In genomic region chr14:60737202-60737611, GRCm38 (mm10) we compare ENCODE assay signal across 8 mouse cellular contexts. TPM values are rescaled to one million over a fixed set of nuclear protein-coding genes. Genes with fewer than 3 reads are reported as not detected.
DNase-seq lines count a peak whose midpoint lies in the region; ATAC-seq and TF ChIP-seq lines count a peak whose summit lies in the region.

No protein-coding gene starts in this region.

- no peak overlapping the region for H3K9ac ChIP-seq in hindbrain, embryonic 15.5 days

- H3K36me3 ChIP-seq in hindbrain, embryonic 15.5 days, result no peaks in the 10 kb centered on the region

- H3K4me1 ChIP-seq in bone marrow, adult 2 months (ENCODE audit: control insufficient read depth, insufficient read depth, low read length), result peaks cover 18% of the 10 kb centered on the region
- peaks cover 62% of the 10 kb centered on the region for H3K4me1 ChIP-seq in hindbrain, embryonic 15.5 days (replicated peaks)

- WGBS in bone marrow, adult 2 months, result 9% methylated on average over 7 of the region's 7 CpGs
- 20% methylated on average over 7 of the region's 7 CpGs for WGBS in hindbrain, embryonic 15.5 days

- no peak for ATAC-seq in hindbrain, embryonic 15.5 days (ENCODE audit: low FRiP score, low read depth)
- ATAC-seq in erythroblast, adult 5-6 weeks (replicated peaks; ENCODE audit: low FRiP score, poor library complexity, severe bottlenecking), result no peak

- no peak for DNase-seq in left cerebral cortex, adult 2 months (ENCODE audit: extremely low spot score in 1 of 2, low spot score in 2 of 2)
- no peak for DNase-seq in left cerebral cortex, postnatal 25 days (ENCODE audit: low spot score in 2 of 2)
- DNase-seq in naive thymus-derived CD4-positive, alpha-beta T cell, adult 2 months (ENCODE audit: low read depth), result peak; percentile 72
- no peak for DNase-seq in gastrocnemius, postnatal 36 days
- no peak for DNase-seq in kidney, adult 8-10 months

- intact Hi-C loops in left cerebral cortex, adult 2 months (cut with DNase I), result no loop called here
- intact Hi-C loops in left cerebral cortex, postnatal 25 days (cut with DNase I), result no loop called here
- intact Hi-C loops in gastrocnemius, postnatal 36 days (cut with DNase I), result no loop called here

- no peak overlapping the region for H3K4me2 ChIP-seq in hindbrain, embryonic 15.5 days

- no peaks in the 10 kb centered on the region for H3K27me3 ChIP-seq in hindbrain, embryonic 15.5 days

- no peaks in the 10 kb centered on the region for H3K9me3 ChIP-seq in hindbrain, embryonic 15.5 days

- no peak overlapping the region for H3K4me3 ChIP-seq in left cerebral cortex, adult 2 months
- peak overlapping the region; percentile 10 for H3K4me3 ChIP-seq in bone marrow, adult 2 months (replicated peaks; ENCODE audit: control insufficient read depth, low read depth, low read length)
- H3K4me3 ChIP-seq in hindbrain, embryonic 15.5 days, result no peak overlapping the region

- H3K27ac ChIP-seq in left cerebral cortex, adult 2 months, result peak overlapping the region; percentile 28; the same call in 1 of the 2 replicates
- H3K27ac ChIP-seq in bone marrow, adult 2 months (ENCODE audit: control insufficient read depth, insufficient read depth, low read depth, low read length, poor library complexity), result peak overlapping the region; percentile 94
- peak overlapping the region; percentile 68; the same call in 1 of the 2 replicates for H3K27ac ChIP-seq in hindbrain, embryonic 15.5 days (replicated peaks)

- no peak for TF ChIP-seq POLR2A in bone marrow, adult 2 months (IDR thresholded peaks at IDR 0.05; ENCODE audit: borderline replicate concordance, control insufficient read depth, low read depth, low read length)

- no peak for TF ChIP-seq CTCF in left cerebral cortex, adult 2 months (IDR thresholded peaks at IDR 0.05)
- TF ChIP-seq CTCF in bone marrow, adult 2 months (IDR thresholded peaks at IDR 0.05; ENCODE audit: control insufficient read depth, insufficient read depth, low read length), result no peak

RNA-seq across cellular contexts. Expression of gene C1qtnf9, which starts 30.7 kb away (rescaled TPM):
- total RNA-seq in left cerebral cortex, adult 2 months (2021), result under 1 TPM; 0.23 to 0.30 TPM
- total RNA-seq in left cerebral cortex, postnatal 25 days (2021), result under 1 TPM; 0.34 to 0.48 TPM
- polyA plus RNA-seq in bone marrow, adult 2 months (2011; ENCODE audit: insufficient read depth, insufficient read length, low replicate concordance, missing spikeins), result 0.68 TPM in 1 of 2 replicates, not detected in the other
- 0.08 and 0.22 TPM in 2 replicates for polyA plus RNA-seq in hindbrain, embryonic 15.5 days (2015; fragmentation: Nextera tagmentation; extraction: Ambion mirVana)
- not detected in 2 replicates for total RNA-seq in erythroblast, adult 5-6 weeks (2015; ENCODE audit: low replicate concordance)
- total RNA-seq in erythroblast, adult 5-6 weeks (2017; ENCODE audit: low replicate concordance), result not detected in 2 replicates
- 10 to 100 TPM; 19.4 to 25.8 TPM for total RNA-seq in gastrocnemius, postnatal 36 days (2021)

RNA-seq across cellular contexts. Expression of gene Mipep, which starts 47.2 kb away (rescaled TPM):
- total RNA-seq in left cerebral cortex, adult 2 months (2021), result 10 to 100 TPM; 24.9 to 25.3 TPM
- total RNA-seq in left cerebral cortex, postnatal 25 days (2021), result 10 to 100 TPM; 24.7 to 25.7 TPM
- 3.1 and 3.4 TPM in 2 replicates for polyA plus RNA-seq in bone marrow, adult 2 months (2011; ENCODE audit: insufficient read depth, insufficient read length, low replicate concordance, missing spikeins)
- 18.6 and 20.2 TPM in 2 replicates for polyA plus RNA-seq in hindbrain, embryonic 15.5 days (2015; fragmentation: Nextera tagmentation; extraction: Ambion mirVana)
- total RNA-seq in erythroblast, adult 5-6 weeks (2015; ENCODE audit: low replicate concordance), result 1.9 and 2.5 TPM in 2 replicates
- total RNA-seq in erythroblast, adult 5-6 weeks (2017; ENCODE audit: low replicate concordance), result 3.3 and 7.2 TPM in 2 replicates
- total RNA-seq in gastrocnemius, postnatal 36 days (2021), result 10 to 100 TPM; 32.4 to 33.4 TPM

Comparison
In these comparisons a context has a peak if more than half of its experiments do, and no peak if none do; other contexts are left out.
1. H3K27ac ChIP-seq: peak in every context shown above with its lines; median percentile 94 in bone marrow, adult 2 months; 68 in hindbrain, embryonic 15.5 days; 28 in left cerebral cortex, adult 2 months.
2. RNA of gene C1qtnf9, which starts 30.7 kb away (total RNA-seq): 19.4 to 25.8 TPM in gastrocnemius, postnatal 36 days; 0.34 to 0.48 TPM in left cerebral cortex, postnatal 25 days, 0.23 to 0.30 TPM in left cerebral cortex, adult 2 months and not detected in erythroblast, adult 5-6 weeks; every median in the first group is over 10 times any median in the second.